ENCODE assay signal across 8 mouse cellular contexts in genomic region chrX:159751834-159752233, GRCm38 (mm10).
A peak's percentile ranks its signal among the peaks of the same experiment; 100 is the strongest.
DNase-seq lines count a peak whose midpoint lies in the region; ATAC-seq and TF ChIP-seq lines count a peak whose summit lies in the region.

No protein-coding gene starts in this region.

- peak; percentile 7 to 44 for DNase-seq in adrenal gland, adult (ENCODE audit: inconsistent age in 2 of 2, low spot score in 1 of 2)
- no peak for DNase-seq in adrenal gland, adult 8-10 months
- peak; percentile 18 to 25 for DNase-seq in left cerebral cortex, adult 18-20 months (ENCODE audit: low spot score in 2 of 2)
- DNase-seq in left cerebral cortex, adult 8-10 months (ENCODE audit: low spot score in 2 of 2), result no peak
- DNase-seq in adrenal gland, postnatal 36 days, result peak; percentile 17 to 41
- DNase-seq in lung, postnatal 36 days, result peak; percentile 55
- DNase-seq in spleen, postnatal 14 days (ENCODE audit: low spot score in 2 of 2), result no peak

- H3K9ac ChIP-seq in intestine, postnatal 0 days (ENCODE audit: low read depth, low read length), result no peak overlapping the region

- no peaks in the 10 kb centered on the region for H3K27me3 ChIP-seq in intestine, postnatal 0 days (replicated peaks; ENCODE audit: control insufficient read depth, insufficient read depth, low read length)

- H3K4me1 ChIP-seq in intestine, postnatal 0 days (replicated peaks; ENCODE audit: control insufficient read depth, insufficient read depth, low read length), result no peaks in the 10 kb centered on the region

- H3K4me3 ChIP-seq in intestine, postnatal 0 days (ENCODE audit: low read depth, low read length), result no peak overlapping the region

- no peak overlapping the region for H3K4me2 ChIP-seq in intestine, postnatal 0 days (replicated peaks; ENCODE audit: low read depth)

- no peaks in the 10 kb centered on the region for H3K9me3 ChIP-seq in intestine, postnatal 0 days (ENCODE audit: control insufficient read depth)

- ATAC-seq in intestine, postnatal 0 days, result no peak

- TF ChIP-seq CTCF in intestine, postnatal 0 days (IDR thresholded peaks at IDR 0.05; ENCODE audit: low read depth), result peak; percentile 75

- 69% methylated on average over 1 of the region's 1 CpGs for WGBS in intestine, postnatal 0 days

- no peaks in the 10 kb centered on the region for H3K36me3 ChIP-seq in intestine, postnatal 0 days (ENCODE audit: control insufficient read depth, insufficient read depth)

- H3K27ac ChIP-seq in intestine, postnatal 0 days (ENCODE audit: low read depth, low read length), result no peak overlapping the region

Comparison
In these comparisons a context has a peak if more than half of its experiments do, and no peak if none do; other contexts are left out.
1. DNase-seq: peak in adrenal gland, adult (2 of 2), left cerebral cortex, adult 18-20 months (2 of 2), adrenal gland, postnatal 36 days (2 of 2) and lung, postnatal 36 days (single experiment); none in adrenal gland, adult 8-10 months (single experiment), left cerebral cortex, adult 8-10 months (0 of 2) and spleen, postnatal 14 days (0 of 2).